Mouse (Mus musculus) embryonic facial prominence, embryonic 13.5 days (tissue): ENCODE data around the gene Gmcl1. TPM values are rescaled to one million over a fixed set of nuclear protein-coding genes. Genes with fewer than 3 reads are reported as not detected.

Experiments used
- ATAC-seq: fragments of 200-750 bp; cut with Nextera tagmentation; 2 replicates; pipeline ENCODE4 v1.8.0; 2017; ENCODE audit warnings: low read depth; ENCODE audit not compliant: insufficient number of reproducible peaks, insufficient read depth, low FRiP score, low TSS enrichment
- H3K27ac ChIP-seq: fragments of 300-500 bp; sonication (generic); 2 replicates; pipeline ENCODE4 v1.5.1; 2015; ENCODE audit warnings: moderate library complexity, mild to moderate bottlenecking, inconsistent platforms
- H3K27me3 ChIP-seq: fragments of 300-500 bp; sonication (generic); 2 replicates; pipeline ENCODE4 v1.6.1; 2015; ENCODE audit warnings: mild to moderate bottlenecking, inconsistent platforms
- H3K36me3 ChIP-seq: fragments of 300-500 bp; sonication (generic); 2 replicates; pipeline ENCODE4 v1.6.1; 2015; ENCODE audit warnings: mild to moderate bottlenecking, inconsistent platforms
- H3K4me1 ChIP-seq: fragments of 300-500 bp; sonication (generic); 2 replicates; pipeline ENCODE4 v1.6.1; 2015; ENCODE audit warnings: inconsistent platforms
- H3K4me2 ChIP-seq: fragments of 300-500 bp; sonication (generic); 2 replicates; pipeline ENCODE4 v1.6.1; 2015; ENCODE audit warnings: moderate library complexity, mild to moderate bottlenecking, inconsistent platforms
- H3K4me3 ChIP-seq: fragments of 300-500 bp; sonication (generic); 2 replicates; pipeline ENCODE4 v1.5.1; 2015; ENCODE audit warnings: mild to moderate bottlenecking, inconsistent platforms
- H3K9ac ChIP-seq: fragments of 300-500 bp; sonication (generic); 2 replicates; pipeline ENCODE4 v1.6.1; 2015; ENCODE audit warnings: mild to moderate bottlenecking, inconsistent platforms
- H3K9me3 ChIP-seq: fragments of 300-500 bp; sonication (generic); 2 replicates; pipeline ENCODE4 v1.6.1; 2016; ENCODE audit warnings: inconsistent platforms
- WGBS: fragments of 180-500 bp; shearing (Covaris S2); methylation state at CpG from one replicate; pipeline ENCODE4 v1.1.7; 2015; ENCODE audit warnings: mixed read lengths; 5-methylcytosine and 5-hydroxymethylcytosine counted together
- polyA plus RNA-seq: library from polyadenylated mRNA; unstranded; fragments of >200 nt; fragmentation: Nextera tagmentation; extraction: Ambion mirVana; gene quantifications from 2 replicates; pipeline ENCODE4 v1.2.1, GENCODE M21; 2015

The Gmcl1 gene
- 46.6 and 48.6 TPM in 2 replicates for polyA plus RNA-seq

DNA sequence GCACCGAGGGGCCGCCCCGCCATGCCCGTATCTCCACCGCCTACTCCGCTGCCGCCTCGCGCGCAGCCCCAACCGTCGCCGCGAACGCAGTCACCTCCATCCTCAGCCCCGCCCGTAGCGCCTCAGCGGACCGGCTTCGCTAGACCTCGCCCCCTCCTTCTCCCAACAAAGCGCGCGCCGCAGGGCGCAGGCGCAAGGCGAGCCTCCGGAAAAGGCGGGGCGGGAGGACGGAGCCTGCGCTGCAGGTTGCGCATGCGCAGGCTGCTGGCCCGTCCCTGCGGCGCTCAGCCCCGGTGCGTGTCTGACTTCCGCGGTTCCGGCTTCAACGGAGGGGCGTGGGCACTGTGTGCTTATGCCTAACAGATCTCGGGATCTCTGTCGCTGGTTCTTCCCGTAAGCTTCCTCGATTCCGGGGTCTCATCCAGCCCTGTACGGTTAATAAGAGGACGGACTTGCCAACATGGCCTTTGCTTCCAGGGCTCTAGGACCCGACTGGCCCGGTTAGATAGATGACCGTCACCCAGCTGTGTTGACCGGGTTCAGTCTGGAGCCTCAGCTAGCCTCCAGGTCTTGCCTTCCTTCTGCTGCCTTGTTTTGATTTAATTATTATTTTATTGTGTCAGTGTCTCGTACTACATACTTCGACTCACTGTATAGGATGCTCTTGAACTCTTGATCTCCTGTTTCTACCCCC is at the start of gene Gmcl1:
Gene Gmcl1, minus strand, starts transcription at position 201 of the 694 bp plus-strand sequence.
- H3K9me3 ChIP-seq: no peaks in the 10 kb centered on the region
- H3K9ac ChIP-seq: peak within 1 kb of the TSS; percentile 93
- peak within 1 kb of the TSS; percentile 96 for H3K4me2 ChIP-seq
- WGBS: under 1% methylated on average over 58 of the region's 59 CpGs
- no peaks in the 10 kb centered on the region for H3K27me3 ChIP-seq
- peak within 1 kb of the TSS; percentile 69 for H3K27ac ChIP-seq
- no peaks in the 10 kb centered on the region for H3K36me3 ChIP-seq
- H3K4me1 ChIP-seq: peaks cover 23% of the 10 kb centered on the region
- peak within 1 kb of the TSS; percentile 72 for H3K4me3 ChIP-seq
- peak; percentile 91 for ATAC-seq

DNA sequence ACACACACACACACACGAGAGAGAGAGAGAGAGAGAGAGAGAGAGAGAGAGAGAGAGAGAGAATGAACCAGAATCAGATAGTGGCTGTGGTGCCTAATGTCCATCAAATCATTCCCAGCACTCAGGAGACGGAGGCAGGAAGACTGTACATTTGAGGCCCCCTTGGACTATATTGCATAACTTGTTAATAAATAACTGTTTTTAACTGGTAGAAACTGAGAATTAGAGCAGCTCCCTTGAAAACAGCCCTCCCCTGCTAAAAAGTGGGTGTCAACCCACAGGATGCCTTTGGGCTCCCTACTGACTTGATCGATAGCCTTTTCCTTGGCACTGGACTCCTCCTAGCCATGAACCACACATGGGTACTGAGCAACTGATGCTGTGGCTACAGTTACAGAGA is 49.2 kb upstream of the Gmcl1 start:
- Histone ChIP-seq H3K9ac (no peak overlapping the region), H3K9me3 (no peaks in the 10 kb centered on the region), H3K27ac (no peak overlapping the region), H3K4me2 (no peak overlapping the region), H3K4me1 (no peaks in the 10 kb centered on the region), H3K36me3 (no peaks in the 10 kb centered on the region), H3K4me3 (no peak overlapping the region), H3K27me3 (no peaks in the 10 kb centered on the region)
- ATAC-seq: no peak
- WGBS: 57% methylated on average over 3 of the region's 3 CpGs

DNA sequence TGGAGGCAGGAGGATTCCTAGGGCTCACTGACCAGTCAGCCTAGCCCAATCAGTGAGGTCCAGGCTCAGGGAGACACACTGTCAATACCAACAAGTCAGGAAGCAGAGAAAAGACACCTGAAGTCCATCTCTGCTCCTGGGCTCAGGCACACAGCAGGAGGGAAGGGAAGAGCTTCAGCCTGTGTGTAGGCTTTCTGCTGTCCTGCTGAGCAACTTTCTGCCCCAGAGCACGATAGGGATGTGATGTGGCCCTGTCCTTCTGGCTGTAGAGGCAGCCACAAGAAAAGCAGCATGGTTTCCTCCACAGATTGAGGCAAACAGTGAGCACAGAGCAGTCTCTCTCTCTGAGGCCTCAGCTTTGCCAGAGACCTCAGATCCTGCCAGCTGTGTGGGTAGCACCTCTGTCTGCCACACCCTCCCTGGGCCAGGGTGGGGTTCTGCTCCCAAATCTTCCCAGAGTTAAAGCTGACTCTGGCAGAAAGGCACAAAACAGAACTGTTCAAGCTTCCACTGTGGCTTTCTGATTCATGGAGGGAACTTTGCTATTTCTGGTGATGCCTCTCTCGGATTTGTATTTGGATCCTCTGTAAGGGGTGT is 48.3 kb upstream of the Gmcl1 start:
- H3K4me2 ChIP-seq: no peak overlapping the region
- no peak for ATAC-seq
- WGBS: 38% methylated on average over 2 of the region's 2 CpGs
- no peaks in the 10 kb centered on the region for H3K36me3 ChIP-seq
- H3K4me3 ChIP-seq: no peak overlapping the region
- H3K4me1 ChIP-seq: no peaks in the 10 kb centered on the region
- no peak overlapping the region for H3K27ac ChIP-seq
- no peaks in the 10 kb centered on the region for H3K9me3 ChIP-seq
- no peak overlapping the region for H3K9ac ChIP-seq
- H3K27me3 ChIP-seq: no peaks in the 10 kb centered on the region

DNA sequence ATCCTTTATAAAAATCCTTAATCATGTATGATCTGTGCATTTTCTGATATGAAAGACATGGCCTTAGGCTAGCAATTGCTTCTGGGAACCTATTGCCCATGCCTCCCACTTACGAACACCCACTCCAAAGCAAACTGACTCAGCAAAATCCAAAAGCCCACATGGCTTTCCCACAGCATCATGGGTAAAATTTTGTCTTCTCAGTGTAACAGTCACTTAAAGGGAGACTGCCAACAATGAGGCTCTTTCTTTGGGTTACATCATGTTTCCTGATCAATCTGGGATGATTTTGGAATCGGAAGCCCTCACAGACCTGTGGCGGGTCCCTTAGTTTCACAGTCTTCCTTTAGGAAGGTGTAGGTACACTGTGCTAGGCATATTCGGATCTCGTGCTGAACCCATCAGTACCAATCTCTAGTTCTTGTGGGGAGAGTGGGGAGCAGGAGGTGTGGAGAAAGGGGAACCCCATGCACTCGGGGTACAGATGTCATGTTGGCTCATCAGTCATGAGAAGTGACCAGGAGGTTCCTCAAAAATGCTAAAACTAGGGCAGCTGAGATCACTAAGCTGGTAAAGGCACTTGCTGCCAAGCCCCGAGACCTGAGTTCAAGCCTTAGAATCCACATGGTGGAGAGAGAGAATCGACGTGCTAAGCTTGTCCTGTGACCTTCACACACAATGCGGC is 45.9 kb upstream of the Gmcl1 start:
- H3K4me1 ChIP-seq: no peaks in the 10 kb centered on the region
- H3K4me3 ChIP-seq: no peak overlapping the region
- no peak overlapping the region for H3K4me2 ChIP-seq
- ATAC-seq: no peak
- H3K9ac ChIP-seq: no peak overlapping the region
- H3K27ac ChIP-seq: no peak overlapping the region
- WGBS: 87% methylated on average over 10 of the region's 10 CpGs
- no peaks in the 10 kb centered on the region for H3K27me3 ChIP-seq
- no peaks in the 10 kb centered on the region for H3K36me3 ChIP-seq
- no peaks in the 10 kb centered on the region for H3K9me3 ChIP-seq

DNA sequence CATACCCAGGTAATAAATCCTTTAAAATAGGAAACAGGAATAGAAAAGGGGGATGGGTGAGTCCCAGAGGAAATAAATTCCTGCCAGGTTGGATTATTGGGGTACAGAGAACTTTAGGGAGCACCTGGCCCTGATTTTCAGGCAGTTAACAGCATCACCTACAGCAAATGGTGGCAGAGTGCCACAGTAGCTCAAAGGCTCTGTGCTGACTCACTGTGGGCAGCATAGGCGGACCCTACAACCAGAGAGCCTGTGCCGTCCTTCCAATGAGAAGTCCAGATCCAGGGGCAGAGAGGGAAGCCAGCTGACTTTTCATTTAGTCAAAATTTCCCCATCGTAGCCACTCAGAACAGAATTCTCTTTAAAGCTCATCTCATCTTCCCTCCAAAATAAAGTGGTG is 44.0 kb upstream of the Gmcl1 start:
- no peak overlapping the region for H3K9ac ChIP-seq
- ATAC-seq: no peak
- no peaks in the 10 kb centered on the region for H3K27me3 ChIP-seq
- H3K36me3 ChIP-seq: no peaks in the 10 kb centered on the region
- no peak overlapping the region for H3K4me3 ChIP-seq
- no peak overlapping the region for H3K4me2 ChIP-seq
- no peak overlapping the region for H3K27ac ChIP-seq
- WGBS: 74% methylated on average over 3 of the region's 3 CpGs
- H3K9me3 ChIP-seq: no peaks in the 10 kb centered on the region
- H3K4me1 ChIP-seq: no peaks in the 10 kb centered on the region

DNA sequence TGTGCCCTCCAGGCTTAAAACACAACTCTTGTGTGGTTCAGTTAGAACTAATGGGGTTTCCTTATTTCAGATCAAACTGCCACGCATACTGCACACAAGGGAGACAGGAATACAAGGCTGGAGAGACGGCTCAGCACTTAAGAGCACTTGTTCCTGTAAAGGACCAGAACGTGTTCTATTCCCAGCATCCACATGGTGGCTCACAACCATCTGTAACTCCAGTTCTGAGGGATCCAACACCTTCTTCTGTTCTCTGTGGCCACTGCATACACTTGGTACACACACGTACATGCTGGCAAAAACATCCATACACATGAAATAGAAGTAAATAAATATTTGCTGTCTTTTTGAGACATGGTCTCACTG is 43.5 kb upstream of the Gmcl1 start:
- Histone ChIP-seq H3K27me3 (no peaks in the 10 kb centered on the region), H3K4me1 (no peaks in the 10 kb centered on the region), H3K4me2 (no peak overlapping the region), H3K4me3 (no peak overlapping the region), H3K9ac (no peak overlapping the region), H3K36me3 (no peaks in the 10 kb centered on the region), H3K27ac (no peak overlapping the region), H3K9me3 (no peaks in the 10 kb centered on the region)
- ATAC-seq: no peak
- 50% methylated on average over 4 of the region's 4 CpGs for WGBS

DNA sequence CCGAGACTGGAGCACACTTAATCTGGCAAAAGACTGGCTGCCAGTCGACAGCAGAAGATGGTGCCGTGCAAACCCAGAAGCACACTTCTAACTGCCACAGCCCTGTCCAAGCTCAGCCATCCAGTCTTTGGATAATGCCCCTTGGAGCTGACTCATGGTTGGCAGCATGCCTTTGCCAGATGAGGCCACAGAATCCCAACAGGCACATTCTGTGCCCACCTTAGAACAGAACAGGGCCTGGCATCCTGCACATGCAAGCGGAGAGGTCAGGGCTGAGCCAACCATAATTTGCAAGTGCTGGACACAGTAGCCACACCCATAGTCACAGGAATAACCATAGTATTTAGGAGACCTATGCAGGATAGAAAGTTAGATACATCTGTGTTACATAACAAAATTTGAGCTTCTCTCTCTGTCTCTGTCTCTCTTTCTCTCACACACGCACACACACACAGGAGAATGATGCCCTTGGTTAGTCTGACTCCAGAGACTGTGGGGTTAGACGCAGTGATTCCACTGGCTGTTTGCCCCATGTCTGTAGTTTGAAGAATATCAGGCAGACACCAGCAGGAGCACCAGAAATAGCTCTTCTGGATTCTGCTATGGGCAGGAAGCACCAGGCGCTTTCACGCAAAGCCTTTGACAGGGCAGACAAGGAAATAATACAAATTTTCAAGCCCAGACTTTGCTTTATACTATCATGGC is 43.0 kb upstream of the Gmcl1 start:
- H3K27me3 ChIP-seq: no peaks in the 10 kb centered on the region
- no peak overlapping the region for H3K4me3 ChIP-seq
- no peak for ATAC-seq
- no peak overlapping the region for H3K4me2 ChIP-seq
- H3K9ac ChIP-seq: no peak overlapping the region
- H3K36me3 ChIP-seq: no peaks in the 10 kb centered on the region
- no peak overlapping the region for H3K27ac ChIP-seq
- no peaks in the 10 kb centered on the region for H3K4me1 ChIP-seq
- no peaks in the 10 kb centered on the region for H3K9me3 ChIP-seq
- 83% methylated on average over 8 of the region's 8 CpGs for WGBS

DNA sequence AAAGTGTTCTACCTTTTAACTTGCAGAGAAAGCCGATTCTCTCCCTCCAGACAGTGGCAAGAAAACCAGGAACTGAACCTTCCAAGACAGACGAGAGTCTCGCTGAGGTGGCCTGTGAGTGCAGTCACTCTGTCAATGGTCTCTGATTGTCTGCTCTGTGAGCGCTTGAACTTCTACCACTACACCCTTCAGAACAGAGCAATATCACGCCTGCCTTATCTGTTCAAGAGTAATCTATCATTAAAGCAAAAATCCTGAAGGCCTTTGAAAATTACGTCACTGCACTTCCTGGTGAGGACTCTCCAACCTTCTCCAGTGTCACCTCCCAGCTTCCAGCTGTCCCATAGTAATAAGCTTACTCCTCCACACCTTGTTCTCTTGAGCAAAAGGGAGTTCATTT is 41.8 kb upstream of the Gmcl1 start:
- Histone ChIP-seq H3K27me3 (no peaks in the 10 kb centered on the region), H3K36me3 (no peaks in the 10 kb centered on the region), H3K27ac (no peak overlapping the region), H3K4me1 (no peaks in the 10 kb centered on the region), H3K4me2 (no peak overlapping the region), H3K9ac (no peak overlapping the region), H3K4me3 (no peak overlapping the region), H3K9me3 (no peaks in the 10 kb centered on the region)
- WGBS: 78% methylated on average over 6 of the region's 6 CpGs
- ATAC-seq: no peak

DNA sequence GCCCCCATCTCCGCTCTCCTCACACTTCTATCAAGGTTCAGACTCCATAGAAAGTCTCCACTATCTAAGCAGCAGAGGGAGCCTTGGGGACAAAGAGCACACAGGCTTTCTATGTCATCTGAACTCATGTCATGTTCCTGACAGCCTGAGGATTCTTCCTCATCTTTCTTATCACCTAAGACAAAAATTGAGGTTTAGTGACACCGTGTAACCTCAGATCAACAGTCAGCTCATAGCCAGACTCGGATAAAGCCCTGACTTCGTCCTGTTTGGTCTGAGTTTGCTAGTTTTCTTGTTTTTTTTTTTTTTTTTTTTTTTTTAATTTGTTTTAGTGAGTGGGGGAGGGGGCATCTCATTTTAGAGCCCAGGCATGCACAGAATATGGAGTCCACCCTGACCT is 40.6 kb upstream of the Gmcl1 start:
- ATAC-seq: no peak
- no peaks in the 10 kb centered on the region for H3K36me3 ChIP-seq
- 82% methylated on average over 4 of the region's 4 CpGs for WGBS

DNA sequence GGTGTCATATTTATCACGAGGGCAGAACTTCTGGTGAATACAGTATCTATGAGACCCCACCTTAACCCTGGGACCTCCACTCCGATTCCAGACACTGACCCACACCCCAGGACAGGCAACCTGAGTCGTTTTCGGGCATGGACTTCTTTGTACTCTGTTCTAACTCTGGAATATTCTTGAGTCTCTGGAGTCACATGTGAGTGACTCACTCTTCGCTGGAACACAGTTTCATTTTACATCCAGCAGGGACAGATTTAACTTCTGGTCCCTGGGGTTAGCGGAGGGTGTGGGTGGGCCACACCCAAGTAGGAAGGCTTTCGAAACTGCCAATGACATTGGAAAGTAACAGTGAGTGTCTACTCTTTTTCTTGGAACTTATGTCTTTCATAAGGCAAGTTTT is 39.4 kb upstream of the Gmcl1 start:
- H3K36me3 ChIP-seq: no peaks in the 10 kb centered on the region
- H3K4me1 ChIP-seq: no peaks in the 10 kb centered on the region
- H3K4me3 ChIP-seq: no peak overlapping the region
- H3K9me3 ChIP-seq: no peaks in the 10 kb centered on the region
- 80% methylated on average over 7 of the region's 7 CpGs for WGBS
- H3K9ac ChIP-seq: no peak overlapping the region
- ATAC-seq: no peak
- no peak overlapping the region for H3K4me2 ChIP-seq
- H3K27ac ChIP-seq: no peak overlapping the region
- no peaks in the 10 kb centered on the region for H3K27me3 ChIP-seq

More for the DNA sequence above, 40.6 kb upstream of the Gmcl1 start:
- Histone ChIP-seq H3K27ac (no peak overlapping the region), H3K4me2 (no peak overlapping the region), H3K9me3 (no peaks in the 10 kb centered on the region), H3K27me3 (no peaks in the 10 kb centered on the region), H3K4me3 (no peak overlapping the region), H3K9ac (no peak overlapping the region), H3K4me1 (no peaks in the 10 kb centered on the region)

DNA sequence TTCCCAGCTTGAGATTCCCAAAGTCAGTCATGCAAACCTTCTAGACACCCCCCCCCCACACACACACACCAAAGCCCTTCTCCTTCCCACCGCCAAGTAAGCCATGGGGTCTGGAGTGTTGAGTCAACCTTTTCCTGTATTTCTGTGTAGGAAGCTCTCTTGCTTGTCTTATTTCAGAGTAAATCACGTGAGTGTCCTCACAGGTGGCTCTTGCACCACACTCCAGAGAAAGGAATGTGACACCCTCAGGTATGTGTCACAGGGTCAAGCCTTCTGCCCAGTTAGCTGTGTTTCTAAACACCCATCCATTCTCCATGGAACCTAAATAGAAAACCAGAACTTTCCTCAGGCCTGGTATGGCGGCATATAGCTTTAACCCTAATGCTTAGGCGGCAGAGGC is 35.8 kb upstream of the Gmcl1 start:
- Histone ChIP-seq H3K27me3 (no peaks in the 10 kb centered on the region), H3K36me3 (no peaks in the 10 kb centered on the region), H3K9ac (no peak overlapping the region), H3K4me3 (no peak overlapping the region), H3K4me2 (no peak overlapping the region), H3K9me3 (no peaks in the 10 kb centered on the region), H3K27ac (no peak overlapping the region), H3K4me1 (no peaks in the 10 kb centered on the region)
- no peak for ATAC-seq
- 84% methylated on average over 4 of the region's 4 CpGs for WGBS
